ENCODE assay signal across 12 mouse cellular contexts in the genomic region with DNA sequence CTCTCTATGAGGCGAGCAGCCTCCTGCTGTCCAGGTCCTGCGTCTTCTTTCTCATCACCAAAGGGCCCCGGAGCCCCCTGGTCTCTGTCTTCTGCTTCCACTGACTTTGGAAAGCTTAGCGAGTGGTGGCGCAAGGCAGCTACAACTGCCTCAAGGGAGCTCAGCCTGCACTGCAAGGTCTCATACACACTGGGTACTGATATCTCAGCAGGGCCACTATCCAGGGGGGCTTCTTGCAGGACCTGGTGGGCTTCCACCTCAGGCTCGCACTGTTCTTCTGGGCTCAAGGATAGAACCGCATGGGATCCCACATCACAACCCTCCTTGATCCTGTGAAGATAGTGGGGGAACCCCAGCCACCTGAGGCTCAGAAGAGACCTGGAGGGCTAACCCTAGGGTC. TPM values are rescaled to one million over a fixed set of nuclear protein-coding genes. Genes with fewer than 3 reads are reported as not detected.
DNase-seq lines count a peak whose midpoint lies in the region; ATAC-seq and TF ChIP-seq lines count a peak whose summit lies in the region.
"Had no signal": no experiment of that assay in that cellular context is flagged by ENCODE, and none has a peak within 500 bp of the region (broad histone marks: within the 10 kb centered on the region; RNA-seq: fewer than 3 reads in every experiment).

No protein-coding gene starts in this region.

- DNase-seq in cerebellum, adult 11 months = peak; percentile 19
- DNase-seq in cerebellum, adult 9-10 months = no peak
- DNase-seq in kidney, adult 2 months = no peak
- DNase-seq in kidney, postnatal 36 days = no peak
- no peak for DNase-seq in embryonic facial prominence, embryonic 10.5 days (ENCODE audit: low spot score)
- no peak for DNase-seq in limb, embryonic 11.5 days (ENCODE audit: low spot score)
- DNase-seq in left cerebral cortex, postnatal 10 days (ENCODE audit: extremely low spot score in 1 of 2, low spot score in 2 of 2) = no peak

- H3K4me2 ChIP-seq in limb, embryonic 11.5 days (ENCODE audit: low read depth, severe bottlenecking) = no peak overlapping the region
- H3K4me2 ChIP-seq: liver, embryonic 15.5 days had no signal

- no peaks in the 10 kb centered on the region for H3K27me3 ChIP-seq in kidney, adult 2 months (replicated peaks; ENCODE audit: control insufficient read depth, insufficient read depth, low read length)
- H3K27me3 ChIP-seq in embryonic facial prominence, embryonic 10.5 days (replicated peaks; ENCODE audit: low read depth, poor library complexity, severe bottlenecking) = 0 out of 2 replicates have a peak, but pooled peaks cover 3% of the 10 kb centered on the region
- no peaks in the 10 kb centered on the region for H3K27me3 ChIP-seq in limb, embryonic 11.5 days (ENCODE audit: control insufficient read depth, insufficient read depth, low read length)
- H3K27me3 ChIP-seq: liver, embryonic 15.5 days; Patski had no signal

- intact Hi-C loops in left cerebral cortex, postnatal 10 days (cut with DNase I) = no loop called here

- ATAC-seq in limb, embryonic 11.5 days (ENCODE audit: insufficient number of reproducible peaks, low FRiP score, low TSS enrichment, low read depth) = no peak
- ATAC-seq in granulocyte monocyte progenitor cell, adult 5-6 weeks (replicated peaks; ENCODE audit: poor library complexity, severe bottlenecking) = no peak
- ATAC-seq: inflammation-experienced regulatory T-cells, adult 6 months; Patski had no signal

- WGBS in kidney, adult 2 months = 82% methylated on average over 7 of the region's 7 CpGs
- WGBS in embryonic facial prominence, embryonic 10.5 days = 83% methylated on average over 7 of the region's 7 CpGs
- WGBS in limb, embryonic 11.5 days = 81% methylated on average over 7 of the region's 7 CpGs

- H3K9ac ChIP-seq in limb, embryonic 11.5 days (ENCODE audit: low read length) = no peak overlapping the region
- H3K9ac ChIP-seq: liver, embryonic 15.5 days had no signal

- no peak for TF ChIP-seq CTCF in kidney, adult 2 months (conservative IDR thresholded peaks at IDR 0.05; ENCODE audit: insufficient read depth, insufficient read length, low read depth, low read length)

- H3K4me1 ChIP-seq in kidney, adult 2 months (ENCODE audit: control insufficient read depth, insufficient read depth, low read length) = peaks cover 5% of the 10 kb centered on the region; the same call in 1 of the 2 replicates
- H3K4me1 ChIP-seq in embryonic facial prominence, embryonic 10.5 days = peaks cover 26% of the 10 kb centered on the region
- H3K4me1 ChIP-seq in limb, embryonic 11.5 days (ENCODE audit: control insufficient read depth, insufficient read depth, low read length) = 0 out of 2 replicates have a peak, but pooled peaks cover 4% of the 10 kb centered on the region

- no peaks in the 10 kb centered on the region for H3K9me3 ChIP-seq in embryonic facial prominence, embryonic 10.5 days
- no peaks in the 10 kb centered on the region; the same call in 1 of the 2 replicates for H3K9me3 ChIP-seq in limb, embryonic 11.5 days (ENCODE audit: control insufficient read depth, low read length)
- H3K9me3 ChIP-seq: liver, embryonic 15.5 days had no signal

- H3K27ac ChIP-seq in kidney, adult 2 months (ENCODE audit: insufficient read depth, low read depth, low read length) = peak overlapping the region; percentile 75; the same call in 1 of the 2 replicates
- peak overlapping the region; percentile 35; the same call in 1 of the 2 replicates for H3K27ac ChIP-seq in embryonic facial prominence, embryonic 10.5 days (replicated peaks)
- no peak overlapping the region for H3K27ac ChIP-seq in limb, embryonic 11.5 days (replicated peaks; ENCODE audit: low read depth, low read length)
- H3K27ac ChIP-seq: liver, embryonic 15.5 days had no signal

- H3K4me3 ChIP-seq in kidney, adult 2 months (ENCODE audit: insufficient read depth, low read depth, low read length) = peak overlapping the region; percentile 59
- peak overlapping the region; percentile 88; the same call in 1 of the 2 replicates for H3K4me3 ChIP-seq in embryonic facial prominence, embryonic 10.5 days
- 0 out of 2 replicates have a peak overlapping the region, but pooled peaks have one; percentile 6 for H3K4me3 ChIP-seq in limb, embryonic 11.5 days (ENCODE audit: low read depth, low read length)
- H3K4me3 ChIP-seq: erythroblast, embryonic 14.5 days; liver, embryonic 15.5 days had no signal

- H3K36me3 ChIP-seq in kidney, adult 2 months (ENCODE audit: control insufficient read depth, insufficient read depth, low read length) = no peaks in the 10 kb centered on the region
- peaks cover 14% of the 10 kb centered on the region for H3K36me3 ChIP-seq in embryonic facial prominence, embryonic 10.5 days (replicated peaks)
- peaks cover 4% of the 10 kb centered on the region; the same call in 1 of the 2 replicates for H3K36me3 ChIP-seq in limb, embryonic 11.5 days (ENCODE audit: control insufficient read depth, insufficient read depth, low read length)

- TF ChIP-seq POLR2A in kidney, adult 2 months (IDR thresholded peaks at IDR 0.05; ENCODE audit: low read depth, low read length) = no peak

RNA-seq across cellular contexts. Expression of a gene that starts 1.1 kb away (rescaled TPM):
- polyA plus RNA-seq in kidney, adult 2 months (2012; rRNA removed) = 38.5 and 43.4 TPM in 2 replicates
- 5.4 and 5.5 TPM in 2 replicates for polyA plus RNA-seq in embryonic facial prominence, embryonic 10.5 days (2016; fragmentation: Nextera tagmentation; extraction: Ambion mirVana)
- polyA plus RNA-seq in limb, embryonic 11.5 days (2014; fragmentation: Nextera tagmentation; extraction: Ambion mirVana) = 3.4 and 4.1 TPM in 2 replicates
- total RNA-seq in granulocyte monocyte progenitor cell, adult 5-6 weeks (2014; fragmentation: Nextera tagmentation) = not detected in 2 replicates
- total RNA-seq in granulocyte monocyte progenitor cell, adult 5-6 weeks (2017) = not detected in 2 replicates
- 1 to 10 TPM; 5.0 to 5.9 TPM for total RNA-seq in left cerebral cortex, postnatal 10 days (2021)

RNA-seq across cellular contexts. Expression of a gene that starts 2.2 kb away (rescaled TPM):
- polyA plus RNA-seq in kidney, adult 2 months (2012; rRNA removed) = 153 and 162 TPM in 2 replicates
- 109 and 110 TPM in 2 replicates for polyA plus RNA-seq in embryonic facial prominence, embryonic 10.5 days (2016; fragmentation: Nextera tagmentation; extraction: Ambion mirVana)
- polyA plus RNA-seq in limb, embryonic 11.5 days (2014; fragmentation: Nextera tagmentation; extraction: Ambion mirVana) = 109 and 119 TPM in 2 replicates
- 70.0 and 84.9 TPM in 2 replicates for total RNA-seq in granulocyte monocyte progenitor cell, adult 5-6 weeks (2014; fragmentation: Nextera tagmentation)
- 98.5 and 101 TPM in 2 replicates for total RNA-seq in granulocyte monocyte progenitor cell, adult 5-6 weeks (2017)
- 10 to 100 TPM; 73.4 to 86.2 TPM for total RNA-seq in left cerebral cortex, postnatal 10 days (2021)

RNA-seq across cellular contexts. Expression of a gene that starts 11.3 kb away (rescaled TPM):
- 0.28 and 0.79 TPM in 2 replicates for polyA plus RNA-seq in kidney, adult 2 months (2012; rRNA removed)
- polyA plus RNA-seq in embryonic facial prominence, embryonic 10.5 days (2016; fragmentation: Nextera tagmentation; extraction: Ambion mirVana) = 35.6 and 38.8 TPM in 2 replicates
- polyA plus RNA-seq in limb, embryonic 11.5 days (2014; fragmentation: Nextera tagmentation; extraction: Ambion mirVana) = 21.5 and 23.9 TPM in 2 replicates
- 11.1 and 11.7 TPM in 2 replicates for total RNA-seq in granulocyte monocyte progenitor cell, adult 5-6 weeks (2014; fragmentation: Nextera tagmentation)
- 11.3 and 12.4 TPM in 2 replicates for total RNA-seq in granulocyte monocyte progenitor cell, adult 5-6 weeks (2017)
- total RNA-seq in left cerebral cortex, postnatal 10 days (2021) = 1 to 10 TPM in 1 of 2 experiments, under 1 TPM in 1; 0.79 to 1.2 TPM

RNA-seq across cellular contexts. Expression of a gene that starts 12.7 kb away (rescaled TPM):
- polyA plus RNA-seq in kidney, adult 2 months (2012; rRNA removed) = 177 and 264 TPM in 2 replicates
- 63.6 and 78.0 TPM in 2 replicates for polyA plus RNA-seq in embryonic facial prominence, embryonic 10.5 days (2016; fragmentation: Nextera tagmentation; extraction: Ambion mirVana)
- polyA plus RNA-seq in limb, embryonic 11.5 days (2014; fragmentation: Nextera tagmentation; extraction: Ambion mirVana) = 68.9 and 78.6 TPM in 2 replicates
- total RNA-seq in granulocyte monocyte progenitor cell, adult 5-6 weeks (2014; fragmentation: Nextera tagmentation) = 1.3 and 7.5 TPM in 2 replicates
- 3.3 and 4.1 TPM in 2 replicates for total RNA-seq in granulocyte monocyte progenitor cell, adult 5-6 weeks (2017)
- 10 to 100 TPM; 21.9 to 26.2 TPM for total RNA-seq in left cerebral cortex, postnatal 10 days (2021)

RNA-seq across cellular contexts. Expression of a gene that starts 23.4 kb away (rescaled TPM):
- polyA plus RNA-seq in kidney, adult 2 months (2012; rRNA removed) = 12.5 and 14.2 TPM in 2 replicates
- polyA plus RNA-seq in embryonic facial prominence, embryonic 10.5 days (2016; fragmentation: Nextera tagmentation; extraction: Ambion mirVana) = 4.0 and 5.0 TPM in 2 replicates
- polyA plus RNA-seq in limb, embryonic 11.5 days (2014; fragmentation: Nextera tagmentation; extraction: Ambion mirVana) = 2.7 and 3.1 TPM in 2 replicates
- 8.8 and 12.4 TPM in 2 replicates for total RNA-seq in granulocyte monocyte progenitor cell, adult 5-6 weeks (2014; fragmentation: Nextera tagmentation)
- total RNA-seq in granulocyte monocyte progenitor cell, adult 5-6 weeks (2017) = 8.9 TPM in 2 replicates
- total RNA-seq in left cerebral cortex, postnatal 10 days (2021) = 10 to 100 TPM; 17.1 to 21.3 TPM

Comparison
In these comparisons a context has a peak if more than half of its experiments do, and no peak if none do; other contexts are left out.
1. H3K4me3 ChIP-seq: peak in every context shown above with its lines; median percentile 88 in embryonic facial prominence, embryonic 10.5 days; 59 in kidney, adult 2 months; 6 in limb, embryonic 11.5 days.
2. RNA of a gene that starts 11.3 kb away (polyA plus RNA-seq): 35.6 to 38.8 TPM in embryonic facial prominence, embryonic 10.5 days and 21.5 to 23.9 TPM in limb, embryonic 11.5 days; 0.28 to 0.79 TPM in kidney, adult 2 months; every median in the first group is over 10 times any median in the second.